Mouse (Mus musculus) 3134 (cell line): ENCODE measurements around the gene Cyp2c29.
"Not testable (repeated sequence)": the region's sequence is repeated elsewhere in the genome, so short reads cannot be mapped to it uniquely, and the experiment has no call there.

Experiments used
- DNase-seq: peaks from one replicate; pipeline ENCODE4 v3.0.0-alpha.2; 2011; ENCODE audit warnings: low spot score; ENCODE audit not compliant: insufficient read length; ENCODE audit errors: extremely low read depth

Cyp2c29 gene

DNA sequence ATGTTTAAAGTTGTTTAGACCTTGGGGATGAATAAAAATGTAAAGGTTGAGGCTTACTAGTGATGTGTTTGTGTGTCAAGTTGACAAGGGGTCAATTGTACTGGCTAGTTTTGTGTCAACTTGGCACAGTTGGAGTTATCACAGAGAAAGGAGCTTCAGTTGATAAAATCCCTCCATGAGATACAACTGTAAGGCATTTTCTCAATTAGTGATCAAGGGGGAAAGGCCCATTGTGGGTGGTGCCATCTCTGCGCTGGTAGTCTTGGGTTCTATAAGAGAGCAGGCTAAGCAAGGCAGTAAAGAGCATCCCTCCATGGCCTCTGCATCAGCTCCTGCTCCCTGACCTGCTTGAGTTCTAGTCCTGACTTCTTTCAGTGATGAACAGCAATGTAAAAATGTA lies at the start of gene Cyp2c29:
TSS of gene Cyp2c29 (plus strand) at position 301 of the 400 bp plus-strand sequence.
- DNase-seq = not testable (repeated sequence)

DNA sequence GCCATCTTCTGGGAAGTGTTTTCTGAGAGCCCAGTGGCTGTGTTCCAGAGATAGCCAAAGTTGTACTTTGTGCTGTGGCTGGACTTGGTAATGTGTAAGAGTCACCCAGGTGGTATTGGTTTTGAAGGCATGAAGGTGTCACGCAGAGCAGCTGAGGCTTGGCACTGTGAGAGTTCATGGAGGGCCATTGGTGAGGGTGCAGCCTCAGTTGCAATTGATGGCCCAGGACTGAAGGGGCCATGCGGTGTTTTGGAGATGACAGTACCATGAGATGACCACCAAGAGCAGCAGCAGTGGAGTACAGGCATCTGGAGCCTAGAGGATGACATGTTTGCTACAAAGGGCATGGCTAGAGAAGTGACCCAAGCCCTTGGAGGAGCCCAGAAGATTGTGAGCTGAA lies 2.2 kb upstream of the Cyp2c29 start:
- not testable (repeated sequence) for DNase-seq

DNA sequence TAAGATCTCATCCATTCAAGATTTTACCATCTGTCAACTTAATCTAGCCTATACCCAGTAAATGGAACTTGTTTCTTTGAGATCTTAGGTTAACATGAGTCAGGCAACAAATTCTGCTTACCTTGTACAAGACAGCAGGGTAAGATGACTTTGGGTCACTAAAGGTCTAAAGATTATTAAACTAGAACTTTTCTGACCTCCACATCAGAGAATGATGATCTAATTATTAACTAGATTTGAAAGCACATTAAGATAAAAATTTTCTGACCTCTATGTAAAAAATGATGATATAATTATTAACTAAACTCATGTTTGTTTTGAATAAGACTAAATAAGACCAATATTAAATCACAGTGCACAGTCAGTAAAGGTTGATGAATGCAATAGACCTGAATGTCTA lies 13.6 kb downstream of the Cyp2c29 start:
- no peak for DNase-seq

DNA sequence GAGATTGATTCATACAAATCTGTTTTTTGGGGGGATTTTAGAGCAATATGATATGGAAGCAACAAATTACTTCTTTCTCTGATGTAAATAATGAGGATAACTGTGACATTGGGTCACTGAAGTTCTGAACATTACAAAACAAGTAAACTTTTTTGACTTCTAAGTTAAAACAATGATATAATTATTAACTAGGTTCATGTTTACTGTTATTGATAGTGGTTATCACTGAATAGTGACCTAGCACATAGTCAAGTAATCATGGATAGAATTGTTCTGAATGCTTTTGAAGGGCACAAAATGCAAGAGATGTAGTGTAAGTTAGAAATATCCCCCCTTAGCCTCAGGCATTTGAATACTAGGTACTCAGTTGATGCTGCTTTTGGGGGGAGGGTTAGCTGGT lies 16.4 kb downstream of the Cyp2c29 start:
- DNase-seq = no peak

DNA sequence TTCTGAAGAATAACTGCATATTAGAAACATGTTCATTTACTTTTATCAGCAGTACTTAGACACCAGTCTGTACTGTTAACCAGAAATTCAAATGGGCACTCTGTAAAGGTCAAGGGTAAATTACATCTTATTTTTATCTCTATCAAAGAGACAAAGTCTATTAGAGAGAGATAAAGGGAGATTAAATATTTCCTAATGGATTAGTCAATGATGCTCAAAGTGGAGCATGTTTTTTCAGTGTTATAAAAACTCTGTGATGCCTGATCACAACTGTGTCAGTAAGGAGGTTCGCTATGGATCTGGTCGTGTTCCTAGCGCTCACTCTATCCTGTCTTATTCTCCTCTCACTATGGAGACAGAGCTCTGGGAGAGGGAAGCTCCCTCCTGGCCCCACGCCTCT lies 17.6 kb downstream of the Cyp2c29 start:
- DNase-seq = no peak

DNA sequence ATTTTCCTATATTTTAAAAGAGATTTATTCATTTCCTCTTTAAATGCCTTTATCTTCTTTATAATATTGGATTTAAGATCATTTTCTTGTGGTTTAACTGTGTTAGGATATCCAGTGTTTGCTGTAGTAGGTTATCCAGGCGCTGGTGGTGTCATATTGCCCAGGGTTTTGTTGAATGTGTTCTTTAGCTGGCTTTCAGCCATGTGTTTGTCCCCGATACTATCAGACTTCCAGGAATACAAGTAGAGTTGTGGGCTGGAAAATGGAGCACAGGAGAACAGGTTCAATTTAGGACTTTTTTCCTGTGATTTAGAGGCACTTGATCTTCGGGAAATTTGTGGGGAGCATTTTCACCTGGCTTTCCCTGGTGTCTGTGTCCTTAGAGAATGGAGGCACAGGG lies 19.8 kb downstream of the Cyp2c29 start:
- DNase-seq = no peak
